3 mouse cellular contexts compared by ENCODE assay signal in genomic region chr3:39876046-39876445, GRCm38 (mm10).
A peak's percentile ranks its signal among the peaks of the same experiment; 100 is the strongest.
DNase-seq lines count a peak whose midpoint lies in the region; ATAC-seq and TF ChIP-seq lines count a peak whose summit lies in the region.
"Not testable (repeated sequence)": the region's sequence is repeated elsewhere in the genome, so short reads cannot be mapped to it uniquely, and the experiment has no call there.

No protein-coding gene starts in this region.

- H3K27me3 ChIP-seq in CH12.LX (replicated peaks); limb, embryonic 11.5 days (ENCODE audit: control insufficient read depth, insufficient read depth, low read length): not testable (repeated sequence)

- H3K4me3 ChIP-seq in CH12.LX (replicated peaks in 1 of 3; ENCODE audit: low read depth in 2 of 3, low read length in 2 of 3, poor library complexity in 1 of 3); ES-E14 (ENCODE audit: insufficient read depth in 1 of 2, low read depth in 1 of 2, low read length in 2 of 2, poor library complexity in 1 of 2, severe bottlenecking in 1 of 2); limb, embryonic 11.5 days (ENCODE audit: low read depth, low read length): not testable (repeated sequence)

- in situ Hi-C loops in CH12.LX (cut with MboI; ENCODE audit: low pct_ligation_motif_present, low pct_unique_long_range_greater_than_20kb, low sequenced_read_pairs); ES-E14 (cut with MboI; ENCODE audit: low sequenced_read_pairs in 2 of 2, unreplicated experiment in 2 of 2): not testable (repeated sequence)

- TF ChIP-seq RAD21 in CH12.LX (IDR thresholded peaks at IDR 0.05; ENCODE audit: low read depth, low read length) = not testable (repeated sequence)

- H3K4me2 ChIP-seq in CH12.LX (ENCODE audit: insufficient read depth, low read depth, poor library complexity, severe bottlenecking); limb, embryonic 11.5 days (ENCODE audit: low read depth, severe bottlenecking): not testable (repeated sequence)

- not testable (repeated sequence) for H3K9me3 ChIP-seq in CH12.LX (replicated peaks; ENCODE audit: low read length); ES-E14 (ENCODE audit: control insufficient read depth, insufficient read depth, low read depth, low read length); limb, embryonic 11.5 days (ENCODE audit: control insufficient read depth, low read length)

- ATAC-seq in limb, embryonic 11.5 days (ENCODE audit: insufficient number of reproducible peaks, low FRiP score, low TSS enrichment, low read depth) = not testable (repeated sequence)

- not testable (repeated sequence) for H3K9ac ChIP-seq in CH12.LX (ENCODE audit: insufficient read depth, low read depth); ES-E14 (ENCODE audit: insufficient read depth, low read depth, low read length, poor library complexity, severe bottlenecking); limb, embryonic 11.5 days (ENCODE audit: low read length)

- TF ChIP-seq POLR2A in CH12.LX (IDR thresholded peaks at IDR 0.05; ENCODE audit: low read depth, low read length) = not testable (repeated sequence)

- TF ChIP-seq CTCF in CH12.LX (conservative IDR thresholded peaks at IDR 0.05 in 1 of 2, IDR thresholded peaks at IDR 0.05 in 1 of 2; ENCODE audit: low read depth in 2 of 2, low read length in 2 of 2) = not testable (repeated sequence)

- not testable (repeated sequence) for H3K27ac ChIP-seq in CH12.LX (ENCODE audit: insufficient read depth, low read depth); ES-E14 (ENCODE audit: insufficient read depth, low read depth, low read length, poor library complexity, severe bottlenecking); limb, embryonic 11.5 days (replicated peaks; ENCODE audit: low read depth, low read length)

- not testable (repeated sequence) for DNase-seq in CH12.LX (ENCODE audit: extremely low read depth); ES-E14 (ENCODE audit: low read depth, low spot score)
- peak; percentile 2 for DNase-seq in limb, embryonic 11.5 days (ENCODE audit: low spot score)

- H3K4me1 ChIP-seq in CH12.LX (ENCODE audit: control insufficient read depth in 1 of 2, insufficient read depth in 2 of 2); ES-E14 (ENCODE audit: control insufficient read depth in 2 of 2, insufficient read depth in 2 of 2, low read length in 2 of 2, poor library complexity in 1 of 2); limb, embryonic 11.5 days (ENCODE audit: control insufficient read depth, insufficient read depth, low read length): not testable (repeated sequence)

- H3K36me3 ChIP-seq in CH12.LX (replicated peaks in 1 of 2; ENCODE audit: control insufficient read depth in 1 of 2, insufficient read depth in 1 of 2, low read length in 1 of 2); ES-E14 (ENCODE audit: control insufficient read depth, insufficient read depth, low read length, poor library complexity, severe bottlenecking); limb, embryonic 11.5 days (ENCODE audit: control insufficient read depth, insufficient read depth, low read length): not testable (repeated sequence)

- TF ChIP-seq EP300 in CH12.LX (IDR thresholded peaks at IDR 0.05; ENCODE audit: low read length) = not testable (repeated sequence)

- 67% methylated on average over 1 of the region's 1 CpGs for WGBS in limb, embryonic 11.5 days

- dilution Hi-C loops in CH12.LX (cut with MboI; ENCODE audit: extremely low pct_ligation_motif_present, extremely low pct_unique_long_range_greater_than_20kb, low sequenced_read_pairs) = not testable (repeated sequence)

- not testable (repeated sequence) for H3K79me2 ChIP-seq in CH12.LX (replicated peaks; ENCODE audit: control insufficient read depth, extremely low read depth, insufficient read depth, poor library complexity, severe bottlenecking)

TF ChIP-seq in CH12.LX, 34 proteins besides CTCF, POLR2A, EP300 and RAD21:
- peak; percentile 93 for TF ChIP-seq MAFK (IDR thresholded peaks at IDR 0.05; ENCODE audit: insufficient replicate concordance, low read length)

TF ChIP-seq in ES-E14, 5 proteins besides CTCF, POLR2A, EP300 and RAD21:
- TF ChIP-seq MAFK (IDR thresholded peaks at IDR 0.05; ENCODE audit: insufficient read depth, low read depth, low read length) = peak; percentile 90
TF ChIP-seq in ES-E14: peak in this region for 1; not testable (repeated sequence) for 4.
